ENCODE assay signal across 23 mouse cellular contexts in genomic region chr2:35834198-35834913, GRCm38 (mm10).
"Had no signal": no experiment of that assay in that cellular context is flagged by ENCODE, and none has a peak within 500 bp of the region (broad histone marks: within the 10 kb centered on the region; RNA-seq: fewer than 3 reads in every experiment).

No protein-coding gene starts in this region.

- ATAC-seq: liver, embryonic 12.5 days; midbrain, embryonic 15.5 days had no signal

- H3K27me3 ChIP-seq: limb, embryonic 13.5 days; liver, embryonic 12.5 days; liver, embryonic 15.5 days; lung, embryonic 15.5 days; midbrain, embryonic 12.5 days; midbrain, embryonic 15.5 days; neural tube, embryonic 15.5 days had no signal

- H3K27ac ChIP-seq: limb, embryonic 10.5 days; limb, embryonic 13.5 days; liver, embryonic 15.5 days; lung, embryonic 15.5 days; midbrain, embryonic 12.5 days; midbrain, embryonic 15.5 days; neural tube, embryonic 15.5 days; stomach, postnatal 0 days had no signal

- H3K9me3 ChIP-seq: limb, embryonic 10.5 days; midbrain, embryonic 15.5 days; neural tube, embryonic 15.5 days had no signal

- H3K9ac ChIP-seq: limb, embryonic 13.5 days; liver, embryonic 12.5 days; liver, embryonic 15.5 days; lung, embryonic 15.5 days; midbrain, embryonic 12.5 days; midbrain, embryonic 15.5 days; neural tube, embryonic 15.5 days had no signal

- H3K36me3 ChIP-seq: limb, embryonic 10.5 days; limb, embryonic 13.5 days; liver, embryonic 12.5 days; liver, embryonic 15.5 days; lung, embryonic 15.5 days; midbrain, embryonic 12.5 days; midbrain, embryonic 15.5 days; neural tube, embryonic 15.5 days had no signal

- H3K4me1 ChIP-seq: midbrain, embryonic 15.5 days had no signal

- DNase-seq: kidney, adult 11 months; kidney, adult 8-10 months; kidney, postnatal 14 days; kidney, postnatal 4 days; liver; lung, adult 18-20 months; lung, postnatal 10 days; lung, postnatal 36 days; right cerebral cortex, adult 18-20 months; right cerebral cortex, postnatal 14 days; right cerebral cortex, postnatal 4 days; thymus, adult 2 months; thymus, postnatal 14 days had no signal

- H3K4me2 ChIP-seq: limb, embryonic 13.5 days; liver, embryonic 12.5 days; liver, embryonic 15.5 days; lung, embryonic 15.5 days; midbrain, embryonic 12.5 days; midbrain, embryonic 15.5 days; neural tube, embryonic 15.5 days had no signal

- H3K4me3 ChIP-seq: limb, embryonic 10.5 days; limb, embryonic 13.5 days; liver, embryonic 12.5 days; liver, embryonic 15.5 days; lung, embryonic 15.5 days; midbrain, embryonic 12.5 days; midbrain, embryonic 15.5 days; myocyte; neural tube, embryonic 15.5 days had no signal
